Mouse (Mus musculus) heart, postnatal 0 days (tissue): ENCODE results near the gene Id3.

ENCODE experiments used
- CTCF ChIP-seq: IDR thresholded peaks from 2 replicates; pipeline ENCODE4 v1.5.1; 2016; ENCODE audit warnings: antibody characterized with exemption, control low read depth, low read depth
- EP300 ChIP-seq: IDR thresholded peaks from 2 replicates; pipeline ENCODE4 v1.6.1; 2016; ENCODE audit warnings: antibody characterized with exemption, low read depth

- no peak for TF ChIP-seq CTCF
- TF ChIP-seq EP300, result no peak
Measured at GRCm38 (mm10) chr4:136171455-136171854, 28.2 kb downstream of the Id3 start.
